Comparison of ENCODE assay signal across 22 mouse cellular contexts in the genomic region with DNA sequence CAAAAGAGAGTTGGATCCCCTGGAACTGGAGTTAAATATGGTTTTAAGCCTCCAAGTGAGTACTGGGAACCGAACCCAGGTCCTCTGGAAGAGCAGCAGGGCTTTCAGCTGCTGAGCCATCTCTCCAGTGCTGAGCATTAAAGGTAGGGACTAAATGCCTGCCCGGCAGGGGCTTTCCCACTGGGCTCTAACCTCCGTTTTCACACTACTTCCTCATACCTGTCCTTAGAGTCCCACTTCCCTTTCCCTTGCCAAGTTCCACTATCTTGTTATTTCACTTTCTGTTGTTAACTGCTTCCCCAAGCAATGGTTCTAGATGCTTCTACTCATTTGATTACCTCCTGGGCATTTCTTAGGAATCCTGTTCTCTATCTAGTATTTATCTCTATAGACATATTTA.
A peak's percentile ranks its signal among the peaks of the same experiment; 100 is the strongest.
DNase-seq lines count a peak whose midpoint lies in the region; ATAC-seq and TF ChIP-seq lines count a peak whose summit lies in the region.
"Had no signal": no experiment of that assay in that cellular context is flagged by ENCODE, and none has a peak within 500 bp of the region (broad histone marks: within the 10 kb centered on the region; RNA-seq: fewer than 3 reads in every experiment).

No protein-coding gene starts in this region.

- WGBS in heart, postnatal 0 days = 69% methylated on average over 3 of the region's 3 CpGs

- no peak for ATAC-seq in heart, postnatal 0 days (ENCODE audit: insufficient read depth, low read depth)
- peak; percentile 47 to 54 for ATAC-seq in hematopoietic stem cell, adult 5-6 weeks (replicated peaks in 1 of 2; ENCODE audit: insufficient read depth in 1 of 2, low FRiP score in 2 of 2, low TSS enrichment in 1 of 2, low read depth in 1 of 2, poor library complexity in 2 of 2, severe bottlenecking in 2 of 2)
- ATAC-seq: forebrain, embryonic 15.5 days; midbrain, embryonic 13.5 days had no signal

- peaks cover 14% of the 10 kb centered on the region for H3K4me1 ChIP-seq in heart, postnatal 0 days (ENCODE audit: control insufficient read depth, insufficient read depth)

- peak overlapping the region; percentile 15; the same call in 1 of the 2 replicates for H3K27ac ChIP-seq in heart, postnatal 0 days (ENCODE audit: low read depth)
- H3K27ac ChIP-seq: embryonic facial prominence, embryonic 13.5 days; forebrain, embryonic 15.5 days; hindbrain, embryonic 12.5 days; layer of hippocampus, adult 2 months; midbrain, embryonic 13.5 days had no signal

- H3K4me3 ChIP-seq in heart, postnatal 0 days (ENCODE audit: low read depth, low read length) = no peak overlapping the region
- H3K4me3 ChIP-seq: embryonic facial prominence, embryonic 13.5 days; forebrain, embryonic 15.5 days; heart, embryonic 13.5 days; hindbrain, embryonic 12.5 days; layer of hippocampus, adult 2 months; limb, embryonic 15.5 days; midbrain, embryonic 13.5 days; myocyte had no signal

- TF ChIP-seq CTCF in heart, postnatal 0 days (IDR thresholded peaks at IDR 0.05; ENCODE audit: low read depth) = no peak

- H3K27me3 ChIP-seq in heart, postnatal 0 days (ENCODE audit: control insufficient read depth, insufficient read depth, low read length) = no peaks in the 10 kb centered on the region
- H3K27me3 ChIP-seq in splenic B cell, adult 2 months (ENCODE audit: control insufficient read depth, insufficient read depth, low read length, poor library complexity, severe bottlenecking) = no peaks in the 10 kb centered on the region
- H3K27me3 ChIP-seq: embryonic facial prominence, embryonic 13.5 days; forebrain, embryonic 15.5 days; heart, embryonic 13.5 days; hindbrain, embryonic 12.5 days; limb, embryonic 15.5 days; midbrain, embryonic 13.5 days had no signal

- no peak for DNase-seq in heart, postnatal 0 days (ENCODE audit: low spot score)
- no peak for DNase-seq in heart, postnatal 4 days
- peak; percentile 57 to 67 for DNase-seq in spleen, postnatal 36 days (ENCODE audit: low spot score in 2 of 2)
- no peak for DNase-seq in spleen, postnatal 10 days (ENCODE audit: low spot score in 2 of 2)
- DNase-seq in splenic B cell, adult 2 months (ENCODE audit: low read depth, low spot score) = peak; percentile 83
- no peak for DNase-seq in thymus, postnatal 36 days
- no peak for DNase-seq in right cerebral cortex, postnatal 10 days (ENCODE audit: low spot score in 2 of 2)
- DNase-seq: cerebellum, adult 9-10 months; gastrocnemius, postnatal 25 days; kidney, adult 18-20 months; kidney, postnatal 10 days; layer of hippocampus, postnatal 36 days; thymus, adult 18-20 months had no signal

- no peak overlapping the region for H3K9ac ChIP-seq in heart, postnatal 0 days (replicated peaks; ENCODE audit: low read depth, low read length)
- H3K9ac ChIP-seq: embryonic facial prominence, embryonic 13.5 days; forebrain, embryonic 15.5 days; hindbrain, embryonic 12.5 days; limb, embryonic 15.5 days; midbrain, embryonic 13.5 days had no signal

- no peaks in the 10 kb centered on the region for H3K36me3 ChIP-seq in heart, postnatal 0 days (replicated peaks; ENCODE audit: control insufficient read depth, insufficient read depth, low read length)
- no peaks in the 10 kb centered on the region for H3K36me3 ChIP-seq in splenic B cell, adult 2 months (ENCODE audit: control insufficient read depth, insufficient read depth, low read length, poor library complexity, severe bottlenecking)
- H3K36me3 ChIP-seq: forebrain, embryonic 15.5 days; heart, embryonic 13.5 days; hindbrain, embryonic 12.5 days; midbrain, embryonic 13.5 days had no signal

- TF ChIP-seq EP300 in heart, postnatal 0 days (IDR thresholded peaks at IDR 0.05; ENCODE audit: low read depth) = no peak

- no peak overlapping the region for H3K4me2 ChIP-seq in heart, postnatal 0 days (ENCODE audit: low read depth, low read length)
- H3K4me2 ChIP-seq: embryonic facial prominence, embryonic 13.5 days; forebrain, embryonic 15.5 days; heart, embryonic 13.5 days; hindbrain, embryonic 12.5 days; limb, embryonic 15.5 days; midbrain, embryonic 13.5 days had no signal

- no peaks in the 10 kb centered on the region for H3K9me3 ChIP-seq in heart, postnatal 0 days (replicated peaks; ENCODE audit: control insufficient read depth, low read length)
- H3K9me3 ChIP-seq: embryonic facial prominence, embryonic 13.5 days; forebrain, embryonic 15.5 days; hindbrain, embryonic 12.5 days; limb, embryonic 15.5 days; midbrain, embryonic 13.5 days had no signal

Comparison
In these comparisons a context has a peak if more than half of its experiments do, and no peak if none do; other contexts are left out.
1. DNase-seq: peak in spleen, postnatal 36 days (2 of 2) and splenic B cell, adult 2 months (single experiment); none in heart, postnatal 0 days (single experiment), heart, postnatal 4 days (single experiment), spleen, postnatal 10 days (0 of 2), thymus, postnatal 36 days (0 of 2) and right cerebral cortex, postnatal 10 days (0 of 2).